Mouse (Mus musculus) lung, postnatal 4 days (tissue): ENCODE results near the gene Grip2.

Experiments
- DNase-seq, 2 experiments: peaks; one replicate each; pipeline ENCODE4 v3.0.0; 2021

The Grip2 gene

DNA sequence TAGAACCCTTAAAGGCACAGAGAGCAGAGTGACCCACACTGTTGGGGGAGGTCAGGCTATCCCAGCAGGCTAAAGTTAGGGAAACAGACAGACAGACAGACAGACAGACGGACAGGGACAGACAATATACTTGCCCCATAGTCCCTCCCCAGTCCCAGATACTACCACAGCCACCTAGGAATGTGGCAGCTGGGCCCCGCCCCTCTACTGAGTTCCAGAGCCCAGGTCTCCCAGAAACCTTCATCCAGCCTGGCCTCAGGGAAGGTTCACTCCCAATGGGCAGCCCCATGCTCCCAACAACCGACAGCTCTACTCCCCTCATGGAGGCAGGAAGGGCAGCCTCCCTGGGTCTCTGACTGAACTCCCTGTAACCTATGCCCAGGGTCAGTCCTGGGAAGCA, 31.4 kb downstream of the Grip2 start:
- DNase-seq, result no peak

DNA sequence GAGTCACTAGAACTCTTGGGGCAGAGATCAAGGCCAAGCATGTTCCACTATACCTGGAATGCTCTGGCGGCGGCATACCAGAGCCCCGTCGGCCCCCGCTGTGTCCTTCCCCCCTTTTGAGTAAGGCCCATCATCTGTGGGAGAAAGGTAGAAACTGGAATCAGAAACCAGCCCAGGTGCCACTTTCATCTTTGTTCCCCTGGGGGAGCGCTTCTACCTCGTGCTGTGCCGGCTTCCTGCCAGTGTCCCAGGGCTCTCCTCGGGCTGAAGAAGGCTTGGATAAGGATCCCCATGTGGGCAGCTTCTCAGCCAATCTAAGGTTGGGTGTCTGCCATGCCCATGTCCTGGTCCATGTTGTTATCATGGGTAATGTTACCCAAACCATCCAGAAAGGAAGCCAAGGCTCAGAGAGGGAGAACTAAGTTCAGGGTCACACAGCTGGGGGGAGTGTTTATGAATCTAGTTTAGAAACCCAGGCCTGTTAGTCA, 38.7 kb downstream of the Grip2 start:
- no peak for DNase-seq

DNA sequence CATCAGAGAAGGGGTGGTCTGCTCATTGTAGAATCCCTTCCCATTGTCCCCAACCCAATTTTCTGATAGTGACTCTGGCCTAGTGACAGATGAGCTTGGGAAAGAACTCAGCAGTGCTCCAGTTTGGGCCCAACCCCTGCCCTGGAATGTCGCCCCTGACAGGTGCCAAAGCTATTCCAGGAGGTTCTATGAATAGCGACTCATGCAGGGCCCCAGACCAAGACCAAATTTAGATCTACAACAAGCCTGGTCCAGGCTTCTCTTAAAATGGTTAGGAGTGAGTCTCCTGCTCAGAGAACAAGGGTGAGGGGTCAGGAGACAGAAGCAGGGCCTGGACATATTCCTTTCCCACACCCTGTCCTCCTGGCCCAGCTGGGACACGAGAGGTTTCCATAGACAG, 42.0 kb downstream of the Grip2 start:
- DNase-seq, result no peak

DNA sequence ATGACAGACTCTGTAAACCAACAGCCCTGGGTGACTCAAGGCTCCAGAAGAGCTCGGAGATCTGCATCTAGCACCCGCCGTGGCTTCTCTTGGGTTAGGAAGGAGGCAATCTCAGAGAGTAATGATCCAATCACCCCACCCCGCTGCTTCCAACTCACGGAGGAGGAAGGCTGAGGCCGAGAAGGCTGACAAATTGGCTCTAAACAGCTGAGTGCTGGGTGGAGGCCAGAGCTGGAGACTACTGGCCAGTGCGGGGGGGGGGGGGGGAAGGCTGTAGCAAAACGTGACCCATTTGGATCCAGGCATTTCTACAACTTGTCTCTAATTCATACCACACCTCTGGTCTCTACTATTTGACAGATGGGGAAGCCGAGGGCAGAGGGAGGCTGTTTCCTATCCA, 47.8 kb downstream of the Grip2 start:
- DNase-seq, result no peak

DNA sequence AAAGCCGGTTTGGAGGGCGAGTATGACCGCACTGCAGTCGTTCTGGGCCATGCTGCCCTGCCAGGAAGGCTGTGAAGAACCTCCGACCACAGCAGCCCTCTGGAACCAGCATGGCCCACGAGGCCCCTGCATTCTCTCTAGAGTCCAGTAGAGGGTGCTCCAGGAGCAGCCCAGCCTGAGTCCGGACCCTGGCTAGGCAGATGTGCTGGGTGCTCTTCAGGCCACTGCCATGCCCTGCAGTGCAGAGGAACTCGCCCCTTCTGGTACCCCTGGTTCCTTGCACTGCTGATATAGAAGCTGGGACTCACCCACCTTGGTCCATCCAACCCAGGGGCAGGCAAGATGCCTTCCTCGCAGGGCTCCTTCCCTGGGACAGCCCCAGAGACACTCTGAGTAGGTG, 50.5 kb downstream of the Grip2 start:
- peak; percentile 60 to 71 for DNase-seq

DNA sequence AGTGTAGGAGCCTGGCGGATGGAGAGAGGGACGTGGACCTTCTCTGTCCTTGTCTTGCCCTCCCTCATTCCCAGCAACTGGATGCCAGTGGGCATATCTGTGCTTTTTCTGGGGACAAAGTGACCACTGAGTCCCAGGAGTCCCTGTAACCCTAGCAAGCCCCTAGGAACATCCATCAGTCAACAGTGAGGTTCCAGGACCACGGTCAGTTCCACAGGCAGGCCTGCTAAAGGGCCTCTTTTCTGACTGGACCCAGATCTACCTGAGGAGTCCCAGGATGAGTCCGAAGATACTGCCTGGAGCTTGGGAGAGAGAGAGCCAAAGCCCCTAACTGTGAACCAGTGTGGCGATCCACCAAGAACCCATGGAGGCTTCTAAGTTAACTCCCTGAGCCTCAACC, 53.1 kb downstream of the Grip2 start:
- no peak for DNase-seq

DNA sequence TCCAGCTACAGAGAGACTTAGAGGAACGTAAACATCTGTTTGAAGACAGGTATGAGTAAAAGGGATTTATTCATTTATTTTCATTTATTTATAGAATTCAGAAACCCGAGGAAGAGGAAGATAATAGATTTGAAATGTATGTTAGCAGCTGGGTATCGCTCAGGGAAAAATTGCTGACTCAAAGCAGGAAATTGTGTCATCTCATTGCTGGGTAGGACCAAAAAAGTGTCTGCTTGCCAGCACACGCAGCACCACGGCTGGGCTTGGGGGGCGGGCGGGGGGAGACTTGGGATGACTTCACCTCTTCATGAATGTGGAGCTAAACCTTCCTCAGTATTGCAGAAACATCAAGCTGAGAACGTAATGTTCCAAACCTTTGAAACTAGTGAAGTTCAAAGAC, 59.5 kb downstream of the Grip2 start:
- DNase-seq, result no peak

DNA sequence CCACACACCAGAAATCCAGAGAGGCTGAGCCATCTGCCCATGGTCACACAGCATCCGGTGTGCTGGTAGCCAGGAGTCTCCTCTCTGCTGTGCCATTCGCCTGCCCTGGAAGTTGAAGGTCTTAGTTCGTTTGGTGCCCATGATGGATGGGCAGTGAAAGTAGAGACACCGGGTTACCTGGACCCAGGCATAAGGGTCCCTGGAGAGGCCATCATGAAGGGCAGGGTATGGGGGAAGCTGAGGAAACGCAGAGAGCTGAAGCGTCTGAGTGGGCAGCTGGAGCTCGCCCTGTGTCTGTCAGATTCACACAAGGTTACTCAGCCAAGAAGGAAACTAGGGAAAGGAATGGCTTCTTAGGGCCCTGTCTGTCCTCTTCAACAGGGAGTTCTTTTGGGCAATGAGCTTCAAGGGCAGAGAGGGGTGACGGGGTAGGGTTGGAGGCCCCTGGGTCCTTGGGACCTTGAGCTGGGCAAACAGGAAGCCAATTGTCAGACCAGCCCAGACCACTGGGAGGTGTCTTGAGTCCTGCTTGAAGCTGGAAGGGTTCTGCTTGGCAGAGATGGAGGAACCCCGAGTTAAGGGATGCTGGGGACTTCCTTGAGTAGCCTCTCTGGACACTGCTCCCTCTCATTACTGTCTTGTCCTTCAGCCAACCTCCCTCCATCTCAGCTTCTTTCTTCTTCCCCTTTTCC, 64.9 kb downstream of the Grip2 start:
- DNase-seq, result no peak

DNA sequence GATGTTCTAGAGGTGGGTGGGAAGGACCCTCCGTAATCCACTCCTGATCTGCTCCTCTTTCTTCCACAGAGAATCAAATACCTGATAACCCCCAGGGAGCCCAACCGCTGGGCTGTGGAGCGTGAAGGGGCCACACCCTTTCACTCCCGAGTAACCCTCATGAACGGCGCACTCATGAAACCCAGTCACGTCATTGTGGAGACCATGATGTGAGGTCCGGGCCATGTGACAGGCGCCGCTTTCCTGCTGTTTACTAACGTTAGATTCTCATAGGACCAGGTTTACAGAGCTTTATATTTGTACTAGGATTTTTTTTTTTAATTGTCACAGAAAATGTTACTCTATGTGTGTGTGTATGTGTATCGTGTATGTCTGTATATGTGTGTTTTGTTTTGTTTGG, 72.2 kb downstream of the Grip2 start:
- DNase-seq, result no peak

DNA sequence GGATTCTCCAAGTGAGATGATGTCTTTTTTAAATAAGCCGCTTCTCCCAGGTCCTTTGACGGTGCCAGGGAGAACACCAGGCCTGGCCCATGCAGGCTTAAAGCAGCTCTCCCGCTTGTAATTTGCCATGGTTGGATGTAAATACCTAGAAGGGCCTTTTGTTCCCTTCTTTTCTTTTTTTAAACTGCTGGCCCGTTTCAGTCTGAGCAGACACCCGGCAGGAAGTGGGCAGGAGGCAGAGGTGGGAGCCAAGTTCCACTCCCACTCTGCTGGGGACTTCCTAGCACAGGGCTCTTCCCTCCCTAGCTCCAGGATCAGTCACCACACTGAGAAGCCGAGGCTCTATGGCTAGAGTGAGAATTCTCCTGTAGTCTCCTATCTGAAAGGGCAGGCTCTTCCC, 73.0 kb downstream of the Grip2 start:
- DNase-seq, result no peak

DNA sequence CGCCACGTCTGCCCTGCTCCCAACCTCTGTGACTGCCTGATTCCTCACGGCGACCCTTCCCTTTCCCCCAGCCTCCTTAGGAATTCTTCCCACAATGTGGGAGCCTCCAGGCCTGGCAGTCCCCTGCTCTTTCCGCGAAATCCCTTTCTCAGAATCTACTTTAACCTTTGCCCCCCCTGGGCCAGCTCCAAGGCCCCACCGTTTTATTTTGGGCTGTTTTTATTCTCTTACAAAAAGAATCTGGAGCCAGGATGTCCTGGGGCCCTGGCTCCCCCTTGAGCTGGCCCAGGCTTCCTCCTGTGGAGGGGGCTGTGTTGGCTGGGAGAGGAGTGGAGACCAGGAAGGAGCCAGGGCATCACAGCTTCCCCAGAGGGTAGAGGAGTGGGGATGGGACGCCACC, 74.2 kb downstream of the Grip2 start:
- DNase-seq, result peak in 1 of 2 experiments; percentile 60

DNA sequence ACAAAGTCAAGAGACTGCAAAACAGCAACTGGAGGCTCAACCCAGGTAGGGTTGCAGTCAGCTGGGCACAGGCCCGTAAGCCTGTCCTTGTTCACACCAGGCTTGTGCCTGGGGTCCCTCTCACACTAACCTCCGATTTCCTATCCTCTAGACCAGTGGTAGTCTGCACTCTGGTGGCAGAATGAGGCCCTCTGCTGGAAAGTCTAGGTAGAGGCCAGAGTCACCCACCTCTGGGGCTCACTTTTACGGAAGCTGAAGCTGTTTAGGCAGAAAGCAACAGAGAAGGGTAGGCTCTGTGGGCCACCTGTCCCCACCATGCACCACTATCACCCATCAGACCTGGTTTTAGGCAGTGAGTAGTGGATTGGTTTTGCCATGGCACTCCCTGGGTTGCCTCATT, 76.1 kb downstream of the Grip2 start:
- DNase-seq, result no peak

DNA sequence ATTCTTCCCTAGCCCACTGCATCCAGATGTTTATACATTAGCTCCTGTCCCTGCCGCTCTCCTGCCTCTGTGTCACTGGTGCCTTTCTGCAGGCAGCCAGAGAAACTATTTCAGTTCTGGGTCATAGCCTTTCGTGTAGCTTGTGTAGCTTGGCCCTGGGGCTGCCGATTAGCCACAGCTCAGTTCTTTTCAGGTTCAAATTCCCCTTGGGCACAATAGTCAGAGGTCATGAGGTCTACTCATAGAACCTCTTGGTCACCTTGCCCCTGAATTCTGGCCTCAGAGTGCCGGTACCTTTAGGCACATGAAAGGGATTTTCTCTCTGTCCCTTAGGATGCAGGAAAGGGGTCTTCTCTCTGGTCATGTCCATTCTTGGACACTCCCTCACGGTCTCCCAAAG, 80.3 kb downstream of the Grip2 start:
- DNase-seq, result no peak

DNA sequence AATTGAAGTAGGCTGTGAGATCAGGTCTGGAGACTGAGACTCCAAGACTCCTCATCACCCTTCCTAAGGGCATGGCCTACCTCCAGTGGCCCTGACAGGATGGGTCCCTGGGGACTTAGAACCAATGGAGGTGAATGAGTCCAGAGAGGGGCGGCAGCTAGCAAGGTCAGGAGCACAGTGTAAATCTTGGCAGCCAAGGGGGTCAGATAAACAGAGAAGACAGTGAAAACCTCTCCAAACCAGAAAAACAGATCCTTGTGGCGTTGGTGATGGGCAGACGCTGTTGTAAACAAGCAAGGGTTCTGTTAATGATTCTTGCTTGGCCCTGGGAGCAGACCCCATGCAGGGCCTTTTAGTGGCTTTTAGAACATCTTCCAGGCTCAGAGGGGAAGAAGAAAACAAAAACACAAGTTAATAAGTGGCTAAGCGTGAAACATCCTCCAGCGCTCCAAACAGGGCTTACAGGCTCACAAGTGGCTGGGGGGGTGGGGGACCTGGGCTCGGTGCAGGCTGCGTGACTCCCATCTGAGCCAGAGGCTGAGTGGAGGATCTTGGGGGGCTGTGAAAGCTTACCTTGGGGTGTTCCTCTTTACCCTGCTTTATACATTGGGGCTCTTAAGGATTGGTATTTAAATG, 81.0 kb downstream of the Grip2 start:
- DNase-seq, result peak in 1 of 2 experiments; percentile 11

DNA sequence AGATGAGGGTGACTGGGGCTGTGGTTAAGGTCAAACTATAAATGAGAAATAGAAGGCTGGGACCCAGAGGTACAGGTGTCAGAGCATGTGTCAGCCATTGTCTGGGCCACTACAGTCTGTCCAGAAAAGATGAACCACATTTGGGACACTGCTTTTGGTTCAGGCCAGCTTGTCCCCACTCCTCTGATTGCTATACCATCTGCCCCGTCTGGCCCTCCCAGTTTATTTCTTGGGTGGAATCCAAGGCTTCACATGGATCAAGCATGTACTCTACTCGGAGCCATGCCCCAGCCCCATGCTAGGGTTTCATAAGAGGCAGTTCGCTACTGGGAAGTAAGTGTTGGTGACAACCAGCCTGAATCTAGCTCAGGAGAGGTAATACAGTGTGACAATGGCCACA, 81.8 kb downstream of the Grip2 start:
- DNase-seq, result peak in 1 of 2 experiments; percentile 14

DNA sequence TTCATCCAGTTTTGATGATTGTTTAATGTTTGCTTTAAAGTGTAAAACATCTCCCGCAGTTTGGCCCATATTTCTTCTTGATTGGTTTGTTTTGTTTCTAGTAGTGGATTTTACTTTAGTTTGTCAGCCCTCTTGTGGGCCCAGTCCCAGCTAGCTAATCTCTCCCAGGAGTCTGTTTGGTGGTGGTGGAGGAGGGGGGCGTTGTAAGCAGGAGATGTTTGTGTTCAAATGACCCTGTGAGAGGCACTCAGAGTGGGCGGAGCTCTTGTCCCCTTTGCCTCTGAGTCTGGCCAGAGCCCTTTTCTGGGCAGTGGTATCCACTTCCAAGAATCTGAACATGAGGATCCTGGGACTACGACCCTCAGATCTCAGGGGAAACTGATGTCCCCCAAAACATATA, 83.2 kb downstream of the Grip2 start:
- no peak for DNase-seq

DNA sequence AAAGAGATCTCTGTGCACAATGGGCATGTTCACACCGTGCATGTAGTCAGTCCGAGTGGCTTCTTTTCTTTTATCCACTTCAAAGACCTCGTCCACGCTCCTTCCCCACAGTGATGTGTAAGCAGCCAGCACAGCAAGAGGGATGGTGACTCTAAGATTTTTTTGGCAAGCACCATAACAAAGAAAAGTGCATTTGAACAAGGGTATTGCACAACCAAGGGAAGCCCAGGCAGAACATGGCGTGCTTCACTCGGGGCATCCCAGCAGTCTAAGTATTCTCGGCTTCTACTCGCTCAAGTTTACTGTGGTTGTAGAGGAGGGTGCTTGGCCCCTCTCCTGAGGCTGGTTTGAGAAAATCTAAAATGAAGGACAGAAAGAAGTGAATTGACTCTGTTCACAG, 84.1 kb downstream of the Grip2 start:
- no peak for DNase-seq

DNA sequence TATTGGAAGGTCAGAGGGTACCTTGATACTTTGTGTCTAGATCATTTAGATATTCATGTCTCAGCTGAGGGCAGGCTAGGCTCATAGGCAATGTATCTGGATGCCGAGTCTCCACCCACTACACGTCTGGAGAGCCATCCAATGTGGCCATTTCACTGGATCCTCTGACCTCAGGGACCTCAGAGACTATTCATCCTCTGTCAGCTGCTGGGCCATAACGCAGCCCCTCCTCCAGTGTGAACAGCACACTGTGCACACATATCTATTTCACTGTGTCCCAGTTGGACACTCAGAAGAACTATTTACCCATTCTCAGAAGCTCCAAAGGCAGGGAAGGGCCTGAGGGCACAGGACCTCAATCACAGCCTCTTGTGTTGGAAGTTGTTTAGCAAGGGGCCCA, 84.6 kb downstream of the Grip2 start:
- DNase-seq, result no peak

DNA sequence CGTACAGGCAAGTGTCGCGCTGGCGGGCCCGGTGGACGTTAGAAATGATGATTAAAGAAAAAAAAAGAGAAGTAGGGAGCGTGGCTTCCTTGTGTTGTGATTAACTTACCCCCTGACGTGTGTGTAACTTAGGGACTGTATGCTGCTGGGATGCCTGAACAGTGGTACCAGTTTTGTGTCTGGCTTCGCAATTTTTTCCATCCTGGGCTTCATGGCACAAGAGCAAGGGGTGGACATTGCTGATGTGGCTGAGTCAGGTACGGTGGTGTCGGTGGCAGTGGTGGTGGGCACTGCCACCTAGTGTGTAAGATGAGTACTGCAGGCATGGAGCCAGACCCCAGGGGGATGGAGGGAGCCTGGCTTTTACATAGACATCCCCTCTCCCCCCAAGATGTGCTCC, 86.0 kb downstream of the Grip2 start:
- peak; percentile 55 to 77 for DNase-seq

DNA sequence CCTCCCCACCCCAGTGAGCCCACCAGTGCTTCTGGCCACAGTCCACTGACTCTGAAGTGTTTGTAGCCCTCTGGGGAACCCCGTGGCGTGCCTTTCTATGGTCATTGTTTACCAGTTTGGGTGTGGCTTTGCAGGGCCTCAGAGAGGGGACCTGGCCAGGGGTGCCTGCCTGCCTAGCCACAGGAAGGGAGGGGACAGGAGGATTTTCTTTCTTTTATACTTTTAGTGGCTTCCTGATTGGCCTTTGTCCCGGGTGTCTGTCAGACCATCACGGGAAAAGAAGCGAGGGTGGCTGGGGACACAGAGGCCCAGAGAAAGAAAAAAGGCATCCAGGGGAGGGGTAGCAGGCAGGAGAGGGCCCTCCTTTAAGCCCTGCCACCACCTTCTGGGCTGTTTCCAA, 89.0 kb downstream of the Grip2 start:
- DNase-seq, result peak; percentile 49 to 69

DNA sequence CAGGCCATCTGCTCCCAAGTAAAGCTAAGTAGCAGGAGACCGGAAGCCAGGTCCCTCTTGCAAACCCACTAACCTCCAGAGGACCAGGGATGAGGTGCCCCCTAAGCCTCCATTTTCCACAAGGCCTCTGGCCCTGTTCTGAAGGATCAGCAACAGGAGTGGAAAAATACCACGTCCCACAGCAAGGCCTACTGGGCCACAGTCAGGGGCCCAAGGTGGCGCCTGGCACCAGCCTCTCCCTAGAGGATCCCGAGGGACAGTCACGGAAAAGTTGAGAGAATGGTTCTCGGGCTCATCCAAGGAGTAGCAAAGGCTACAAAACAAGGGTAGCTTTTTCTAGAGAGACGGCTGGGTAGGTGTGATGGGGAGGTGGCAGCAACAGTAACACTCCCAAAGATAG, 89.6 kb downstream of the Grip2 start:
- DNase-seq, result no peak

DNA sequence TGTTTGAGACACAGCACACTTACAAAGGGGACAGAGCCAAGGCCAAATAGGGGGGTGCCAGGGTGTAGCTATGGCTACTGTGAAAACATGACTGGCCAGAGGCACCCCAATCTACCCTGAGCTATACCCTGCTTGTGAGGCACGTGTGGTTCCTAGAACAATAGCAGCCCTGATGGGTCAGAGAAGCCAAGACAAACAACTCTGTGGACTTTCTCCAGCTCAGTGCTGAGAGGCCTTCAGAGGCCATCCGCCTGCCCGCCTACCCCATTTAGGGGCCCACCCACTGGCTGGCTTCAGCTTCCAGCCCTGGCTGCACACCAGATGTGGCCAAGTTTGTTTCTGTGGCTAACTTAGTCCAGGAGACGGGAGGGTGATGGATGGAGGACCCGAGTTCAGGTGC, 90.6 kb downstream of the Grip2 start:
- DNase-seq, result peak; percentile 64 to 81

DNA sequence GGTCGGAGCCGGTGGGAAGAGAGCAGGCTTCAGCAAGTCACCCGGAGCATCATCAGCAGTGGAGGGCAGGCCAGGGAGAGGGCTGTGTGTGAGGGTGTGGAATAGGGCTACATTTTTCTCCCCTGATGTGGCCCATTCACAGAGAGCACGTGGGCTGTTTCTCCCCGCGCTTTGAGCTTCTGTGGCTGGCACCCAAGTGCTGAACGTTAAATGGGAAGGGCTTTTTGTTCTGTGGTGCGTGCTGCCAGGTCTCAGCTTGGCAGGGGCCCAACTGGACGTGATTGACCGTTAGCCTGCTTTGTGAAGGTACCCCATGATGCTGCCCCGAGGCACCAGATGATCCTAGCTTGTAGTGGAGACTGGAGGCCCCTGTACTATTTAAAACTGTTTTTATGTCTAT, 94.9 kb downstream of the Grip2 start:
- DNase-seq, result no peak

DNA sequence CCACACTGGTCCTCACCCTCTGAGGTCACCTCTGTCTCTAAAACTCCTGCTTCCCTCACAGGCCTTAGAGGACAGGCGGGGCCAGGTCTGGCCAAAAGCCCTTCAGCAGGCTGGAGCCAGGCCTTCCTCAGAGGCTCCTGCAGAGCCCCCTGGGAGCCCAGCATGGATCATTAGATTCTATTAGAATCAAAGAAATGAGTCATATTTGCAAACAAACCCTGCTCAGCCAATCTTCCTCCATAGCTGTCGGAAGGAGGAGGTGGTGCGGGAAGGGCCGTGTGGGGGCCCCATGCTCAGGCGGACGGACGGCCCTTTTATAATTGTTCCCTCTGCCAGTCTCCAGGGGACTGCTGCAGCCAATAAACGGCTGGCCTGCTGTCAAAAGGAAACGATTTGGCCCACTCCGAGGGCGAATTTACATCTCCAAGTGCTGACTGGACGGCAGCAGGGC, 97.3 kb downstream of the Grip2 start:
- peak; percentile 79 to 92 for DNase-seq
